Mouse (Mus musculus) erythroid progenitor cell, adult 5-6 weeks (primary cell): Measurements from ENCODE around the gene Gpr1. TPM values are rescaled to one million over a fixed set of nuclear protein-coding genes. Genes with fewer than 3 reads are reported as not detected.
"Not testable (repeated sequence)": the region's sequence is repeated elsewhere in the genome, so short reads cannot be mapped to it uniquely, and the experiment has no call there.

Experiments
- ATAC-seq: replicated peaks from 2 replicates; pipeline ENCODE4 v1.8.0; 2016; ENCODE audit warnings: moderate number of reproducible peaks, mild to moderate bottlenecking, moderate TSS enrichment, inconsistent platforms; ENCODE audit not compliant: poor library complexity, low FRiP score, severe bottlenecking
- total RNA-seq, 2 experiments: library from RNA; stranded (forward) in 1 of 2; stranded (reverse) in 1 of 2; fragments of 150-400 nt in 1 of 2; fragments of 186-747, 209-891 nt in 1 of 2; gene quantifications; 2 replicates each; pipeline versions ENCODE4 v1.2.3 to v1.2.4; 2015 to 2017; ENCODE audit warnings: low replicate concordance in 2 of 2

The Gpr1 gene
- total RNA-seq, 2 experiments from 2014 or later, result not detected

- ATAC-seq, result no peak
Observed at GRCm38 (mm10) chr1:63182636-63183270, 31.6 kb downstream of the Gpr1 start.

DNA sequence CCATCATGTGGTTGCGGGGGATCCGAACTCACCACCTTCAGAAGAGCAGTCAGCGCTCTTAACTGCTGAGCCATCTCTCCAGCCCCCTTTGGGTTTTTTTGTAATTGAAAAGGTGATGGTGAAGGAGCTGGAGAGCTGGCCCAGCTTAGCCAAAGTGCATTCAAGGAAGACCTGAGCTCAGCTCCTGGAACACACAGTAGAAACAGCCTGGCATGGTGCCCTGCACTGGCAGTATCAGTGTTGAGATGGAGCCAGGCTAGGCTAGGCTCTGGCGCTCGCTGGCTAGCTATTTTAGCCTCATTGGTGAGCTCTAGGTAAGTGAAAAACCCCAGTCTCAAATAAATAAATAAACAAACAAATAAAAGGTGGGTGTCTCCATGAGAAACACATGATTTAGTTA lies 32.1 kb downstream of the Gpr1 start:
- ATAC-seq, result no peak

DNA sequence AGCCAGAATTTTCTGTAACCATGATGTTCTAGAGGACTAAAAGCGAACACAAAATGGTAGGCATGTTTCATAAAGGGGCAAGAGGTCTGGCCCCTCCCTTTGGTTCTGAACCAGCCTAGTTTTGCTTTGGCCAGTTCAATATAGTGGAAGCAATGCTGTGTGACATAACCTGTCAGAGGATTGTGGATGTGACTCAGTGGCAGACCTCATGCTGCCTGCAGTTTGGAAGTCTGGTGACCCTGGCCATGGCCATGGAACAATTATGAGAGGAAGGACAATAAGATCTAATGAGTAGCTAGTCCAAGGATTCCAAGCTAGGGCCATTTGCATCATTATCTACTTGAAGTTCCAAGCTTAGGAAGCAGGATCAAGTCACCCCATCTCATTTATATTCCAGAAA lies 32.9 kb downstream of the Gpr1 start:
- no peak for ATAC-seq

DNA sequence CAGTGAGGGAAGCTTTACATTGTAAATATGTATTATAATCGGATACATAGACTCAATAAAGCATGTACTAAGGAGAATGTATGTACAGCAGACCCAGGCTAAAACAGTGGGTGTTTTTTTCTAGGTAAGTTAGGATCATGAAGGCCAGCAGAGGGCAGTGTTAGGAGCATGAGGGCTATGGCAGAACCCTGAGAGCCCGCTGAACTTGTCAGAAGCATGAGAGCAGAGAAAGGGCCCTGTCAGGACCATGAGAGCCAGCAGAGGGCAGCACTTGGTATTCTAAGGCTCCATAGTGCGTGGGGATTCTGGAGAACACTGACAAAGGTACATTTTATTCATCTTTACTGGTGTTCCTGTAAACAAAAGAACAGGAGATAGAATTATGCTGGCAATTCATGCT lies 33.3 kb downstream of the Gpr1 start:
- peak; percentile 78 for ATAC-seq

DNA sequence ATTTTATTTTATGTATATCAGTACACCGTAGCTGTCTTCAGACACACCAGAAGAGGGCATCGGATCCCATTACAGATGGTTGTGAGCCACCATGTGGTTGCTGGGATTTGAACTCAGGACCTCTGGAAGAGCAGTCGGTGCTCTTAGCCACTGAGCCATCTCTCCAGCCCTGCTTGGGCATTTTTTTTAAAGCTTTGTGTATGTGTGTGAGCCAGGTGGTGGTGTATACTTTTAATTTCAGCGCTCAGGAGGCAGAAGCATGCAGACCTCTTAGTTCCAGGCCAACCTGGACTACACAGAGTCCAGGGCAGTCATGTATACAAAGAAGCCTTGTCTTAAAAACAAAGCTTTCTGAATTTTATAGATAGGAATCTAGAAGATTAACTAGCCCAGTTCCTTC lies 33.8 kb downstream of the Gpr1 start:
- not testable (repeated sequence) for ATAC-seq

DNA sequence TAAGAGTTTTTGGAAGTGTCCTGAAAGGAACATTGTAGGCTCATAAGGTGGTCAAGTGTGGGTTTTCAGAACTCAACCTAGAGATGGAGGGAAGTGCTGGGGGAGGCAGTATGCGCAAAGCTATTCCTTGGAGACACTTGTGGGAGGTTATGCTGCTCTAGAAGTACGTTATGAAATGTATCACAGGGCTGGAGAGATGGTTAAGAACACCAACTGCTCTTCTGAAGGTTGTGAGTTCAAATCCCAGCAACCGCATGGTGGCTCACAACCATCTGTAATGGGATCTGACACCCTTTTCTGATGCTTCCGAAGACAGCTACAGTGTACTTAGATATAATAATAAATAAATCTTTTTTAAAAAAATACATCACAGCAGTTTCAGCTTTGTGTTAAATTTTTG lies 34.2 kb downstream of the Gpr1 start:
- ATAC-seq, result no peak

- ATAC-seq, result no peak
Observed at GRCm38 (mm10) chr1:63178308-63178707, 36.0 kb downstream of the Gpr1 start.

DNA sequence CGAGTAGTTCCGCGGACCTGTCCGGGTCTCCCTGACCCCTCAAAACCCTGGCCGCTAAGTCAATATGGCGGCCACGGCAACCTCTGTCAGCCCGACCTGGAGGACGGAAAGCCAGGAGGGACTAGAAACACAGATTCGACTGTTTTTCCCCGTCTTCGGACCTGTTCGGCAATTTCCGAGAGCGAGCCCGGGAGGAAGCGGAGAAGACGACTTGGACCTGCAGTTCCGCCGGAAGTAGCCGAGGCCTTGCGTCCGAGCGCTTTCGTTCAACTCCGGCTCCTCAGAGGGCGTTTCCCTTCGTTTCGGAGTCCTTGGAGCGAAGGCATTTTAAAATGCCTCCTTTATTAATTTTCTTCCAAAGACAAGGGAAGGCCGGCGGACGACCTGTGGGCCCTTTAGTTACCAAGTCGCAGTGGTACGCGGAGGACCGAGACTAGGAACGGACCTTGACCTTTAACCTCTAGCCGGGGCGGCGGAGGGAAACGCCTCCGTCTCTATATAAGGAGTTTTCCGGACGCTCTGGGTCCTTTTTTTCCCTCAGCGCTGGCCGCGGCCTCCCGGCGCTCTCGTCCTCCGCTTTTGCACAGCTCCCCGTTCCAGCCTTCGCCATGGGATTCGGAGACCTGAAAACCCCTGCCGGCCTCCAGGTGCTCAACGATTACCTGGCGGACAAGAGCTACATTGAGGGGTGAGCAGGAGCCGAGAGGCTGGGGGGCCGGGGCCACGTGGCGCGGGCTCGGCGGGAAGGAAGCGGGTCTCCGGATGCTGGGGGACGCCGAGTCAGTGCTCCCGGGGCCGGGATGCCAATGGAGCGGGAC lies 37.5 kb downstream of the Gpr1 start, which contains the start of the genes Eef1b2 and Ndufs1:
TSS of gene Eef1b2 (plus strand) at position 222 of the 818 bp plus-strand sequence.
TSS of gene Ndufs1 (minus strand) at position 230 of the 818 bp plus-strand sequence.
- peak; percentile 86 for ATAC-seq

- ATAC-seq, result peak; percentile 51
Observed at GRCm38 (mm10) chr1:63176259-63176603, 38.1 kb downstream of the Gpr1 start.

DNA sequence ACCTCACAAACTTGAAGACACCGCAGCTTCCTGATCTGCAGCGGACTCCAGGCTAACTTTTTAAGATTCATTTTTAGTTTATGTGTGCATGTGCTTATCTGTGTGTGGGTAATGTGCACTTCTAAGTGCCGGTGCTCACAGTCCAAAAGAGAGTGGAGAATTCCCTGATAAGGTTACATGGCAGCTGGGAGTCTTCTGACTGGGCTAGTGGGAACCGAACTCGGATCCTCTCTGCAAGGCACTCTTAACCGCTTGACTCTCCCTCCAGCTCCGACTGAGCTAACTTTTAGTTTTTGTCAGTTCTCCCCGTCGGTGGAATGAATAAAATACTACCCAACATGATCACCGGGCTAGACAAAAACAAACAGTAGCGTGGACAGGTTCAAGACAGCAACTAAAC lies 38.5 kb downstream of the Gpr1 start:
- peak; percentile 10 for ATAC-seq

DNA sequence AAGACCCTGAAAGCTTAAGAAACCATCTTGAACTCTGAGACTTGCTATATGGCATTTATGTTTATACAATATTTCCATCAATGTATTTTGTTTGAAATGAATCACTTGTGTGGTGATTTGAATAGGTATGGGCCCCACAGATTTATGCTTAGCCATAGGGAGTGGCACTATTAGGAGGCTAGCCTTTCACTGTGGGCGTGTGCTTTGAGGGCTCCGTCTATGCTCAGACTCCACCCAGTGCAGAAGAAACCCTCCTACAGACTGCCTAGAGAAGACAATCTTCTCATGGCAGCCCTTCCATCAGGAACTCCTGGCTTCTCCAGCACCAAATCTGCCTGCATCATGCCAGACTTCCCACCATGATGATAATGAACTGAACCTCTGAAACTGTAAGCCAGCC lies 45.7 kb downstream of the Gpr1 start:
- ATAC-seq, result no peak

- no peak for ATAC-seq
Observed at GRCm38 (mm10) chr1:63140231-63140630, 74.1 kb downstream of the Gpr1 start.

DNA sequence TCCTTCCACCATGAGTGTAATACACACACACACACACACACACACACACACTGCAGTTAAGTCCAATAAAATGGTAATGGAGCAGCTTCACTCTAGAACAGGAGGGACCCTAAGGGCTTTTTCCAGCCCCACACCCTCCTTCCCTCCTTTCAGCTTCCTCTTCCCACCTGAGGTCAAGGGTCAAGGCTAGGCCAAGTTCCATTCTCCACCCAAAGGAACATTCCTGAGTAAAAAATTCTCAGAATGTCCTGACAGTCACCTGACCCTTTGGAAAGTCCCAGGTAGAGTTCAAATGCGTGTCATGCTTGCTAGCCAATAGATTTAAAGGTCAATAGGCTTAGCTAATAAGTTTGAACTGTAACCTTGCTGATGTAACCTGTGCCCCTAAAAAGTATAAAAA lies 75.8 kb downstream of the Gpr1 start:
- not testable (repeated sequence) for ATAC-seq

DNA sequence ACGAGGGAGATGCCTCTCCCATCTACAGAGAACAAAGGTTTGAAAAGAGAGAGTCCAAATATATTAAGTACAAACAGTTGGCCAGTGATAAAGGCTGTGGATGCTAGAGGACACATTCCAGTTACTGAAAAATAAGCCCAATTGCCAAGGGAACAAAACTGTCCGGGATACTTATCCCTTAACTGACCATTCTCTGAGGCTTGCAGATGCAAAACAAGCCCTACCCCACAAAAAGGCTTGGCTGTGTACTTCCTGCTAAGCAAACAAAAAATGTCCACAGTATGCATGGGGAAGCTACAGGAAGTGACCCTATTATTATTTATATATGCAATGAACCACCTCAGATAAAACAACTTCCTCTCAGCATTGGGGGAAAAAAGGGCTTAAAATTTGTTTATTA lies 76.4 kb downstream of the Gpr1 start:
- no peak for ATAC-seq

DNA sequence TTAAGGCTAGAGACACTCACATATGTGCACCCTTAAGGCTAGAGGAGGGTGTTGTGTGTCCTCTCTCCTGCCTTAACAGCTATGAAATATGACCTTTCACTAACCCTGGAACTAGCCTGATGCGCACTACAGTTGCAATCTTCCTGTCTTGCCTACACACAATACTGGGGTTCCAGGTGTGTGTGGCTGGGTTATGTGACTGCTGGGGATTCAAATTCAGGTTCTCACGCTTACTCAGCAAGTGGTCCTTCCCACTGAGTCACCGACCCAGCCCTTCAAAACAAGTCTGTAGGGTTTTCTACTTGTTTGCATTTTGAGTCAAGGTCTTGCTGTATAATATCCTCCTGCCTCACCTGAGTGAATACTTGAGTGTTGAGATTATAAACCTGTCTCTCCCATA lies 79.8 kb downstream of the Gpr1 start:
- ATAC-seq, result no peak

Other genes starting within 250 kb of the Gpr1 start
- 22.3 and 24.7 TPM in 2 replicates for gene Ino80d, start 99.9 kb downstream of the Gpr1 start, total RNA-seq (2015; ENCODE audit: low replicate concordance)
- gene Ino80d, start 99.9 kb downstream of the Gpr1 start, total RNA-seq (2017; ENCODE audit: low replicate concordance), result 16.8 and 20.4 TPM in 2 replicates
- 300 and 336 TPM in 2 replicates for gene Eef1b2, start 37.7 kb downstream of the Gpr1 start, total RNA-seq (2015; ENCODE audit: low replicate concordance)
- gene Eef1b2, start 37.7 kb downstream of the Gpr1 start, total RNA-seq (2017; ENCODE audit: low replicate concordance), result 425 and 688 TPM in 2 replicates
- gene Ndufs1, start 37.7 kb downstream of the Gpr1 start, total RNA-seq (2015; ENCODE audit: low replicate concordance), result 54.9 and 80.0 TPM in 2 replicates
- 76.9 and 90.8 TPM in 2 replicates for gene Ndufs1, start 37.7 kb downstream of the Gpr1 start, total RNA-seq (2017; ENCODE audit: low replicate concordance)
- not detected in 2 replicates for gene Zdbf2, start 58.7 kb upstream of the Gpr1 start, total RNA-seq (2015; ENCODE audit: low replicate concordance)
- not detected in 2 replicates for gene Zdbf2, start 58.7 kb upstream of the Gpr1 start, total RNA-seq (2017; ENCODE audit: low replicate concordance)
- not detected in 2 replicates for gene Adam23, start 231.3 kb upstream of the Gpr1 start, total RNA-seq (2015; ENCODE audit: low replicate concordance)
- gene Adam23, start 231.3 kb upstream of the Gpr1 start, total RNA-seq (2017; ENCODE audit: low replicate concordance), result not detected in 2 replicates